Mouse (Mus musculus) kidney, postnatal 0 days (tissue): ENCODE results near the gene Gnai1. TPM values are rescaled to one million over a fixed set of nuclear protein-coding genes. Genes with fewer than 3 reads are reported as not detected.

Experiments used
- ATAC-seq: fragments of 200-750 bp; cut with Nextera tagmentation; replicated peaks from 2 replicates; pipeline ENCODE4 v1.8.0; 2017; ENCODE audit warnings: low read depth, moderate number of reproducible peaks, moderate TSS enrichment, moderate library complexity; ENCODE audit not compliant: low FRiP score
- DNase-seq: peaks from one replicate; pipeline ENCODE4 v3.0.0-alpha.2; 2016; ENCODE audit warnings: low spot score
- H3K27ac ChIP-seq: fragments of 300-500 bp; sonication (generic); 2 replicates; pipeline ENCODE4 v1.5.1; 2014; ENCODE audit warnings: mild to moderate bottlenecking
- H3K27me3 ChIP-seq: fragments of 300-500 bp; sonication (generic); 2 replicates; pipeline ENCODE4 v1.6.1; 2014; ENCODE audit warnings: low read length, mixed read lengths; ENCODE audit not compliant: insufficient read depth
- H3K36me3 ChIP-seq: fragments of 300-500 bp; sonication (generic); 2 replicates; pipeline ENCODE4 v1.6.1; 2014; ENCODE audit warnings: low read length, mixed read lengths; ENCODE audit not compliant: insufficient read depth
- H3K4me1 ChIP-seq: fragments of 300-500 bp; sonication (generic); replicated peaks from 2 replicates; pipeline ENCODE4 v1.6.1; 2014; ENCODE audit warnings: antibody characterized with exemption, low read length, mixed read lengths; ENCODE audit not compliant: insufficient read depth
- H3K4me2 ChIP-seq: fragments of 300-500 bp; sonication (generic); 2 replicates; pipeline ENCODE4 v1.6.1; 2014; ENCODE audit warnings: mild to moderate bottlenecking, low read length, moderate library complexity, mixed read lengths
- H3K4me3 ChIP-seq: fragments of 300-500 bp; sonication (generic); replicated peaks from 2 replicates; pipeline ENCODE4 v1.5.1; 2014; ENCODE audit warnings: low read depth, low read length
- H3K9ac ChIP-seq: fragments of 300-500 bp; sonication (generic); 2 replicates; pipeline ENCODE4 v1.6.1; 2014; ENCODE audit warnings: low read depth, low read length
- H3K9me3 ChIP-seq: fragments of 300-500 bp; sonication (generic); replicated peaks from 2 replicates; pipeline ENCODE4 v1.6.1; 2016; ENCODE audit warnings: low read length, inconsistent platforms, mixed read lengths
- CTCF ChIP-seq: IDR thresholded peaks from 2 replicates; pipeline ENCODE4 v1.5.1; 2016; ENCODE audit warnings: antibody characterized with exemption, low read depth, mild to moderate bottlenecking, moderate library complexity
- WGBS: fragments of 180-500 bp; shearing (Covaris S2); extraction: QIAGEN DNeasy Blood & Tissue Kit; methylation state at CpG from one replicate; pipeline ENCODE4 v1.1.7; 2014; 5-methylcytosine and 5-hydroxymethylcytosine counted together
- polyA plus RNA-seq: library from polyadenylated mRNA; unstranded; fragments of >200 nt; fragmentation: Nextera tagmentation; extraction: Ambion mirVana; gene quantifications from 2 replicates; pipeline ENCODE4 v1.2.1, GENCODE M21; 2015

Gene Gnai1
- polyA plus RNA-seq, 1 experiment from 2014 or later = 57.5 TPM

DNA sequence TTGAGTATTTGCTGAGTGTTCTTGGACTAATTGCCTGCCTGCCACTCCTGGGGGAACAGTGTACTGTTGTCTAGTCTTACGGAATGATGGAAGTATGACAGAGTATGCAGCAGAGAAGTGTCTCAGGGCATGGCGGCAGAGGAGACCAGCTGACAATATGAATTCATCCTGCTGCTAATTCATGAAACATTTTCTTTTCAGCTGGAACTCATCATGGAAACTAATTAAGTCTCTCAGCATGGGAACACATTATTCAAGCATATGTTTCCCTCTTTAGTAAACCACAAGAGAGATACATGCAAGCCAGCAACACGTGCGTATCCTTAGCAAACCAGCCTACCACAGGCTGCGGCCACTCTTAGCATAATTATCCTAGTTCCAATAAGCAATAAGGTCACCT lies 67.4 kb downstream of the Gnai1 start:
- DNase-seq (no peak), ATAC-seq (no peak)
- Histone ChIP-seq H3K27me3 (no peaks in the 10 kb centered on the region), H3K4me1 (no peaks in the 10 kb centered on the region), H3K9me3 (no peaks in the 10 kb centered on the region), H3K9ac (no peak overlapping the region), H3K4me2 (no peak overlapping the region), H3K36me3 (0 out of 2 replicates have a peak, but pooled peaks cover 4% of the 10 kb centered on the region), H3K27ac (no peak overlapping the region), H3K4me3 (no peak overlapping the region)
- no peak for TF ChIP-seq CTCF
- WGBS = 91% methylated on average over 5 of the region's 5 CpGs

DNA sequence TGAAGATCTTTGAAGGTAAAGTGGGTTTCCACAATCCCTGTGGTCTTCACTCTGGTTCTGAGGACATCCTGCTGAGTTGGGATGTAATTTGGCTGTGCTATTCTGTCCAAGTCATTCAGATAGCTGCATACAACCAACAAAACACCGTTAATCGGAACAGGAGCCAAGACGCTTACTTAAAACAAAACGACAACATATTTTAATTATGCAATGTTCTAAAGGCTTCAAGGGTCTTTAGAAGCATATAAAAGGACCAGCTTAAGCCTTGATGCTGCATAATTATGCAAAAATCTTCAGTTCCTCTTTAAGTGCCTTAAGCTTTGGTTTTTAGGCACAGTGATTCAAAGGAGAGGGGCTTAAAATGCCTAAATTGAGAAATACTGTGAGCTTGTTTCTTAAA lies 70.6 kb downstream of the Gnai1 start:
- no peak overlapping the region for H3K9ac ChIP-seq
- no peak for TF ChIP-seq CTCF
- no peak for DNase-seq
- ATAC-seq = no peak
- WGBS = 87% methylated on average over 4 of the region's 4 CpGs
- H3K36me3 ChIP-seq = 0 out of 2 replicates have a peak, but pooled peaks cover 4% of the 10 kb centered on the region
- H3K27me3 ChIP-seq = no peaks in the 10 kb centered on the region
- H3K4me3 ChIP-seq = no peak overlapping the region
- H3K9me3 ChIP-seq = no peaks in the 10 kb centered on the region
- H3K4me2 ChIP-seq = no peak overlapping the region
- H3K4me1 ChIP-seq = no peaks in the 10 kb centered on the region
- no peak overlapping the region for H3K27ac ChIP-seq

GRCm38 (mm10) chr5:18288694-18289093 lies 71.5 kb downstream of the Gnai1 start:
- H3K4me1 ChIP-seq = no peaks in the 10 kb centered on the region
- TF ChIP-seq CTCF = no peak
- 0 out of 2 replicates have a peak, but pooled peaks cover 4% of the 10 kb centered on the region for H3K36me3 ChIP-seq
- 91% methylated on average over 7 of the region's 7 CpGs for WGBS
- H3K4me2 ChIP-seq = no peak overlapping the region
- no peak overlapping the region for H3K4me3 ChIP-seq
- DNase-seq (no peak), ATAC-seq (no peak)
- no peaks in the 10 kb centered on the region for H3K27me3 ChIP-seq
- no peak overlapping the region for H3K9ac ChIP-seq
- no peak overlapping the region for H3K27ac ChIP-seq
- no peaks in the 10 kb centered on the region for H3K9me3 ChIP-seq

GRCm38 (mm10) chr5:18288079-18288478 lies 72.1 kb downstream of the Gnai1 start:
- Histone ChIP-seq H3K4me1 (no peaks in the 10 kb centered on the region), H3K36me3 (0 out of 2 replicates have a peak, but pooled peaks cover 4% of the 10 kb centered on the region), H3K27ac (no peak overlapping the region), H3K9ac (no peak overlapping the region), H3K4me2 (no peak overlapping the region), H3K4me3 (no peak overlapping the region), H3K9me3 (no peaks in the 10 kb centered on the region), H3K27me3 (no peaks in the 10 kb centered on the region)
- TF ChIP-seq CTCF = no peak
- WGBS = 70% methylated on average over 3 of the region's 3 CpGs
- DNase-seq (no peak), ATAC-seq (no peak)

DNA sequence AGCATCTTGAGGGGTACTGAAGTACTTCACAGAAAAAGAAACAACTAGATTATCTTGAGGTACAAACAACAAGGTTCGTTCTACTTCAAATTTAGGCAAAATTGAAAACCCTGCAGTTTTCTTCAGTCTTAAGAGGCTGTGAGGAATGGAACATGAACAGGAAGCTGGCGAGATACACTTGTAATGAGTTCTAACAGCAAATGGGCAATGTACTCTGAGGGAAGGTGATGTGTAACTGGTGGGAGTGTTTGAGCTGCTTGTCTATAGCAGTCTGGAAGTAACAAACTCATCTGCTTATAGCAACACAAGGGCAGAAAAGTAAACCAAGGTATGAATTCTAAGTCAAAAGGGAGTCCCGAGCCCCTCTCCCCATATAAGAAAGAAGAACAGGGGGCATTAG lies 78.1 kb downstream of the Gnai1 start:
- Histone ChIP-seq H3K4me1 (no peaks in the 10 kb centered on the region), H3K4me3 (no peak overlapping the region), H3K9me3 (no peaks in the 10 kb centered on the region), H3K27ac (no peak overlapping the region), H3K36me3 (0 out of 2 replicates have a peak, but pooled peaks cover 3% of the 10 kb centered on the region), H3K4me2 (no peak overlapping the region), H3K9ac (no peak overlapping the region), H3K27me3 (no peaks in the 10 kb centered on the region)
- no peak for TF ChIP-seq CTCF
- no peak for DNase-seq
- ATAC-seq = no peak
- 91% methylated on average over 3 of the region's 3 CpGs for WGBS

- H3K9ac ChIP-seq = no peak overlapping the region
- ATAC-seq (no peak), DNase-seq (no peak)
- no peaks in the 10 kb centered on the region for H3K27me3 ChIP-seq
- H3K4me1 ChIP-seq = no peaks in the 10 kb centered on the region
- no peak overlapping the region for H3K27ac ChIP-seq
- H3K36me3 ChIP-seq = no peaks in the 10 kb centered on the region
- no peak overlapping the region for H3K4me2 ChIP-seq
- no peak overlapping the region for H3K4me3 ChIP-seq
- no peak for TF ChIP-seq CTCF
- 79% methylated on average over 7 of the region's 7 CpGs for WGBS
- H3K9me3 ChIP-seq = no peaks in the 10 kb centered on the region
Measured at GRCm38 (mm10) chr5:18274352-18274940, 85.7 kb downstream of the Gnai1 start.
